Mouse (Mus musculus): ENCODE data around the gene Plekha3. TPM values are rescaled to one million over a fixed set of nuclear protein-coding genes. Genes with fewer than 3 reads are reported as not detected.

Gene Plekha3
- total and polyA plus RNA-seq, 3 experiments = 12.1 to 38.6 (median 30.0) TPM

GRCm38 (mm10) chr2:76658551-76658950 is 16.5 kb upstream of the Plekha3 start:
- H3K4me2 ChIP-seq (ENCODE audit: insufficient read depth, low read depth, poor library complexity, severe bottlenecking) = no peak overlapping the region
- H3K4me3 ChIP-seq (replicated peaks in 1 of 3; ENCODE audit: low read depth in 2 of 3, low read length in 2 of 3, poor library complexity in 1 of 3) = no peak overlapping the region
- no peak for DNase-seq (ENCODE audit: extremely low read depth)
- H3K27ac ChIP-seq (ENCODE audit: insufficient read depth, low read depth) = no peak overlapping the region
- H3K9me3 ChIP-seq (replicated peaks; ENCODE audit: low read length) = no peaks in the 10 kb centered on the region
- dilution Hi-C loops (cut with MboI; ENCODE audit: extremely low pct_ligation_motif_present, extremely low pct_unique_long_range_greater_than_20kb, low sequenced_read_pairs) (no loop called here), in situ Hi-C loops (cut with MboI; ENCODE audit: low pct_ligation_motif_present, low pct_unique_long_range_greater_than_20kb, low sequenced_read_pairs) (no loop called here)
- peaks cover 0 to 13% of the 10 kb centered on the region in 2 experiments for H3K36me3 ChIP-seq (replicated peaks in 1 of 2; ENCODE audit: control insufficient read depth in 1 of 2, insufficient read depth in 1 of 2, low read length in 1 of 2)
- no peak overlapping the region for H3K9ac ChIP-seq (ENCODE audit: insufficient read depth, low read depth)
- no peaks in the 10 kb centered on the region for H3K79me2 ChIP-seq (replicated peaks; ENCODE audit: control insufficient read depth, extremely low read depth, insufficient read depth, poor library complexity, severe bottlenecking)
- H3K27me3 ChIP-seq (replicated peaks) = no peaks in the 10 kb centered on the region
- 0 out of 4 replicates have a peak, but pooled peaks cover 0 to 2% of the 10 kb centered on the region in 2 experiments for H3K4me1 ChIP-seq (ENCODE audit: control insufficient read depth in 1 of 2, insufficient read depth in 2 of 2)
- TF ChIP-seq GABPA (IDR thresholded peaks at IDR 0.05; ENCODE audit: insufficient replicate concordance, low read depth, low read length) (no peak), HCFC1 (IDR thresholded peaks at IDR 0.05; ENCODE audit: low read depth, low read length) (no peak), RAD21 (IDR thresholded peaks at IDR 0.05; ENCODE audit: low read depth, low read length) (no peak), ZNF384 (IDR thresholded peaks at IDR 0.05; ENCODE audit: low read depth, low read length) (no peak), UBTF (IDR thresholded peaks at IDR 0.05; ENCODE audit: low read depth, low read length) (no peak), SIN3A (IDR thresholded peaks at IDR 0.05; ENCODE audit: low read length) (no peak), KAT2A (IDR thresholded peaks at IDR 0.05; ENCODE audit: insufficient replicate concordance, low read length) (no peak), MYC (IDR thresholded peaks at IDR 0.05; ENCODE audit: low read depth, low read length) (no peak), IRF4 (IDR thresholded peaks at IDR 0.05; ENCODE audit: low read depth, low read length) (no peak), CHD2 (IDR thresholded peaks at IDR 0.05; ENCODE audit: low read length) (no peak), ZC3H11A (IDR thresholded peaks at IDR 0.05; ENCODE audit: low read depth, low read length) (no peak), JUND (conservative IDR thresholded peaks at IDR 0.05; ENCODE audit: low read depth, low read length) (no peak), MAZ (IDR thresholded peaks at IDR 0.05; ENCODE audit: low read depth, low read length) (no peak)

- Histone ChIP-seq H3K27ac (ENCODE audit: insufficient read depth, low read depth) (no peak overlapping the region), H3K27me3 (replicated peaks) (no peaks in the 10 kb centered on the region), H3K36me3 (replicated peaks in 1 of 2; ENCODE audit: control insufficient read depth in 1 of 2, insufficient read depth in 1 of 2, low read length in 1 of 2) (peaks cover 2 to 19% of the 10 kb centered on the region in 2 experiments), H3K9ac (ENCODE audit: insufficient read depth, low read depth) (no peak overlapping the region), H3K9me3 (replicated peaks; ENCODE audit: low read length) (no peaks in the 10 kb centered on the region), H3K4me1 (ENCODE audit: control insufficient read depth in 1 of 2, insufficient read depth in 2 of 2) (0 out of 4 replicates have a peak, but pooled peaks cover 0 to 2% of the 10 kb centered on the region in 2 experiments), H3K4me3 (replicated peaks in 1 of 3; ENCODE audit: low read depth in 2 of 3, low read length in 2 of 3, poor library complexity in 1 of 3) (no peak overlapping the region), H3K79me2 (replicated peaks; ENCODE audit: control insufficient read depth, extremely low read depth, insufficient read depth, poor library complexity, severe bottlenecking) (no peaks in the 10 kb centered on the region), H3K4me2 (ENCODE audit: insufficient read depth, low read depth, poor library complexity, severe bottlenecking) (no peak overlapping the region)
- dilution Hi-C loops (cut with MboI; ENCODE audit: extremely low pct_ligation_motif_present, extremely low pct_unique_long_range_greater_than_20kb, low sequenced_read_pairs) (no loop called here), in situ Hi-C loops (cut with MboI; ENCODE audit: low pct_ligation_motif_present, low pct_unique_long_range_greater_than_20kb, low sequenced_read_pairs) (no loop called here)
- no peak for TF ChIP-seq TBP (conservative IDR thresholded peaks at IDR 0.05; ENCODE audit: low read depth, low read length)
- no peak for TF ChIP-seq UBTF (IDR thresholded peaks at IDR 0.05; ENCODE audit: low read depth, low read length)
- no peak for TF ChIP-seq EP300 (IDR thresholded peaks at IDR 0.05; ENCODE audit: low read length)
- no peak for TF ChIP-seq TCF12 (IDR thresholded peaks at IDR 0.05; ENCODE audit: low read depth, low read length)
- TF ChIP-seq MEF2A (IDR thresholded peaks at IDR 0.05; ENCODE audit: borderline replicate concordance, low read depth, low read length) = no peak
- no peak for TF ChIP-seq ETS1 (conservative IDR thresholded peaks at IDR 0.05; ENCODE audit: low read depth, low read length)
- no peak for TF ChIP-seq NRF1 (IDR thresholded peaks at IDR 0.05; ENCODE audit: low read depth, low read length)
- no peak for TF ChIP-seq ELF1 (IDR thresholded peaks at IDR 0.05; ENCODE audit: low read depth, low read length)
- TF ChIP-seq HCFC1 (IDR thresholded peaks at IDR 0.05; ENCODE audit: low read depth, low read length) = no peak
- TF ChIP-seq CHD1 (IDR thresholded peaks at IDR 0.05; ENCODE audit: low read depth, low read length) = no peak
- no peak for DNase-seq (ENCODE audit: extremely low read depth)
Measured at GRCm38 (mm10) chr2:76659419-76659818, 15.7 kb upstream of the Plekha3 start.
